Mouse (Mus musculus): ENCODE data around the gene Nfyc.

- no peak for TF ChIP-seq CTCF (conservative IDR thresholded peaks at IDR 0.05 in 1 of 2, IDR thresholded peaks at IDR 0.05 in 1 of 2; ENCODE audit: low read depth in 2 of 2, low read length in 2 of 2)
- no peak for TF ChIP-seq POLR2A (IDR thresholded peaks at IDR 0.05; ENCODE audit: low read depth, low read length)
- no peak for TF ChIP-seq EP300 (IDR thresholded peaks at IDR 0.05; ENCODE audit: low read length)
- TF ChIP-seq MAZ (IDR thresholded peaks at IDR 0.05; ENCODE audit: low read depth, low read length): no peak
- no peak for TF ChIP-seq SIN3A (IDR thresholded peaks at IDR 0.05; ENCODE audit: low read length)
- no peak for TF ChIP-seq POLR2AphosphoS2 (IDR thresholded peaks at IDR 0.05; ENCODE audit: low read depth, low read length)
- TF ChIP-seq ETS1 (conservative IDR thresholded peaks at IDR 0.05; ENCODE audit: low read depth, low read length): no peak
These were observed 17.2 kb downstream of the Nfyc start for GRCm38 (mm10) chr4:120814171-120814570.

Measured in CH12.LX (cell line).